Mouse (Mus musculus): ENCODE data around the gene Aldh3b2. TPM values are rescaled to one million over a fixed set of nuclear protein-coding genes. Genes with fewer than 3 reads are reported as not detected.
A peak's percentile ranks its signal among the peaks of the same experiment; 100 is the strongest.

Gene Aldh3b2
- polyA plus RNA-seq, 1 experiment from 2014 or later, result 0.14 TPM

- H3K9me3 ChIP-seq (replicated peaks), result no peaks in the 10 kb centered on the region
- no peak for ATAC-seq
- H3K4me1 ChIP-seq, result peaks cover 15% of the 10 kb centered on the region
- H3K4me2 ChIP-seq, result no peak overlapping the region
- H3K9ac ChIP-seq, result no peak overlapping the region
- 86% methylated on average over 3 of the region's 3 CpGs for WGBS (ENCODE audit: insufficient replicate concordance)
- H3K36me3 ChIP-seq, result peaks cover 5% of the 10 kb centered on the region; the same call in 1 of the 2 replicates
- H3K4me3 ChIP-seq, result no peak overlapping the region
- no peak overlapping the region for H3K27ac ChIP-seq
- H3K27me3 ChIP-seq (replicated peaks), result peaks cover 28% of the 10 kb centered on the region
Observed at GRCm38 (mm10) chr19:3991562-3991961, 19.4 kb downstream of the Aldh3b2 start.

GRCm38 (mm10) chr19:3991966-3992365 is 19.8 kb downstream of the Aldh3b2 start:
- Histone ChIP-seq H3K36me3 (peaks cover 5% of the 10 kb centered on the region; the same call in 1 of the 2 replicates), H3K9ac (no peak overlapping the region), H3K27ac (no peak overlapping the region), H3K4me2 (no peak overlapping the region), H3K4me1 (peaks cover 11% of the 10 kb centered on the region), H3K27me3 (replicated peaks) (peaks cover 28% of the 10 kb centered on the region), H3K9me3 (replicated peaks) (no peaks in the 10 kb centered on the region), H3K4me3 (no peak overlapping the region)
- ATAC-seq, result no peak
- WGBS (ENCODE audit: insufficient replicate concordance), result 68% methylated on average over 3 of the region's 3 CpGs

- Histone ChIP-seq H3K27me3 (replicated peaks) (peaks cover 28% of the 10 kb centered on the region), H3K9ac (no peak within 1 kb of the TSS), H3K4me2 (no peak within 1 kb of the TSS), H3K36me3 (peaks cover 5% of the 10 kb centered on the region; the same call in 1 of the 2 replicates), H3K27ac (no peak within 1 kb of the TSS), H3K4me1 (0 out of 2 replicates have a peak, but pooled peaks cover 9% of the 10 kb centered on the region), H3K4me3 (no peak within 1 kb of the TSS), H3K9me3 (replicated peaks) (no peaks in the 10 kb centered on the region)
- 40% methylated on average over 5 of the region's 5 CpGs for WGBS (ENCODE audit: insufficient replicate concordance)
- ATAC-seq, result no peak
Observed at GRCm38 (mm10) chr19:3992416-3992815, 20.3 kb downstream of the Aldh3b2 start, which contains the start of gene Tbx10. Gene Tbx10 (plus strand): TSS chr19:3992752.

GRCm38 (mm10) chr19:3994932-3995331 is 22.8 kb downstream of the Aldh3b2 start:
- Histone ChIP-seq H3K36me3 (no peaks in the 10 kb centered on the region), H3K4me3 (no peak overlapping the region), H3K4me2 (no peak overlapping the region), H3K9ac (no peak overlapping the region), H3K4me1 (peaks cover 21% of the 10 kb centered on the region), H3K9me3 (replicated peaks) (no peaks in the 10 kb centered on the region), H3K27me3 (replicated peaks) (peaks cover 31% of the 10 kb centered on the region), H3K27ac (no peak overlapping the region)
- ATAC-seq, result no peak
- WGBS (ENCODE audit: insufficient replicate concordance), result 58% methylated on average over 6 of the region's 6 CpGs

GRCm38 (mm10) chr19:3995505-3995904 is 23.4 kb downstream of the Aldh3b2 start:
- peaks cover 21% of the 10 kb centered on the region for H3K4me1 ChIP-seq
- H3K27me3 ChIP-seq (replicated peaks), result peaks cover 31% of the 10 kb centered on the region
- H3K4me3 ChIP-seq, result no peak overlapping the region
- no peak overlapping the region for H3K27ac ChIP-seq
- H3K4me2 ChIP-seq, result no peak overlapping the region
- 81% methylated on average over 3 of the region's 3 CpGs for WGBS (ENCODE audit: insufficient replicate concordance)
- no peaks in the 10 kb centered on the region for H3K36me3 ChIP-seq
- no peak for ATAC-seq
- no peak overlapping the region for H3K9ac ChIP-seq
- no peaks in the 10 kb centered on the region for H3K9me3 ChIP-seq (replicated peaks)

- H3K36me3 ChIP-seq, result no peaks in the 10 kb centered on the region
- peaks cover 31% of the 10 kb centered on the region for H3K27me3 ChIP-seq (replicated peaks)
- no peak overlapping the region for H3K4me3 ChIP-seq
- no peak for ATAC-seq
- H3K9ac ChIP-seq, result no peak overlapping the region
- peaks cover 27% of the 10 kb centered on the region for H3K4me1 ChIP-seq
- 58% methylated on average over 7 of the region's 7 CpGs for WGBS (ENCODE audit: insufficient replicate concordance)
- H3K4me2 ChIP-seq, result no peak overlapping the region
- H3K9me3 ChIP-seq (replicated peaks), result no peaks in the 10 kb centered on the region
- no peak overlapping the region for H3K27ac ChIP-seq
Observed at GRCm38 (mm10) chr19:3996106-3996505, 24.0 kb downstream of the Aldh3b2 start.

GRCm38 (mm10) chr19:3996747-3997146 is 24.6 kb downstream of the Aldh3b2 start:
- no peak for ATAC-seq
- Histone ChIP-seq H3K27me3 (replicated peaks) (peaks cover 28% of the 10 kb centered on the region), H3K9me3 (replicated peaks) (no peaks in the 10 kb centered on the region), H3K27ac (no peak overlapping the region), H3K36me3 (no peaks in the 10 kb centered on the region), H3K4me3 (no peak overlapping the region), H3K9ac (no peak overlapping the region), H3K4me1 (peaks cover 34% of the 10 kb centered on the region), H3K4me2 (no peak overlapping the region)
- 71% methylated on average over 8 of the region's 8 CpGs for WGBS (ENCODE audit: insufficient replicate concordance)

- H3K27me3 ChIP-seq (replicated peaks), result peaks cover 23% of the 10 kb centered on the region
- H3K27ac ChIP-seq, result no peak overlapping the region
- ATAC-seq, result no peak
Observed at GRCm38 (mm10) chr19:3997231-3997630, 25.1 kb downstream of the Aldh3b2 start.

GRCm38 (mm10) chr19:3998335-3998734 is 26.2 kb downstream of the Aldh3b2 start:
- Histone ChIP-seq H3K36me3 (no peaks in the 10 kb centered on the region), H3K4me1 (peaks cover 32% of the 10 kb centered on the region), H3K4me2 (no peak overlapping the region), H3K4me3 (no peak overlapping the region), H3K9me3 (replicated peaks) (no peaks in the 10 kb centered on the region), H3K27me3 (replicated peaks) (peaks cover 13% of the 10 kb centered on the region), H3K27ac (no peak overlapping the region), H3K9ac (no peak overlapping the region)
- 68% methylated on average over 8 of the region's 8 CpGs for WGBS (ENCODE audit: insufficient replicate concordance)
- ATAC-seq, result no peak

More at GRCm38 (mm10) chr19:3997231-3997630, 25.1 kb downstream of the Aldh3b2 start:
- Histone ChIP-seq H3K4me3 (no peak overlapping the region), H3K9ac (no peak overlapping the region), H3K9me3 (replicated peaks) (no peaks in the 10 kb centered on the region), H3K4me1 (peaks cover 38% of the 10 kb centered on the region), H3K36me3 (no peaks in the 10 kb centered on the region), H3K4me2 (no peak overlapping the region)
- WGBS (ENCODE audit: insufficient replicate concordance), result 50% methylated on average over 8 of the region's 8 CpGs

GRCm38 (mm10) chr19:3999121-3999730 is 27.1 kb downstream of the Aldh3b2 start:
- Histone ChIP-seq H3K36me3 (no peaks in the 10 kb centered on the region), H3K4me1 (peaks cover 32% of the 10 kb centered on the region), H3K9me3 (replicated peaks) (no peaks in the 10 kb centered on the region), H3K9ac (peak overlapping the region; percentile 92; the same call in 1 of the 2 replicates), H3K4me2 (peak overlapping the region; percentile 99), H3K27ac (peak overlapping the region; percentile 92; the same call in 1 of the 2 replicates), H3K4me3 (peak overlapping the region; percentile 83; the same call in 1 of the 2 replicates), H3K27me3 (replicated peaks) (peaks cover 12% of the 10 kb centered on the region; the same call in 1 of the 2 replicates)
- 73% methylated on average over 9 of the region's 9 CpGs for WGBS (ENCODE audit: insufficient replicate concordance)
- no peak for ATAC-seq

- ATAC-seq, result peak; percentile 89
Observed at GRCm38 (mm10) chr19:4000119-4000900, 28.2 kb downstream of the Aldh3b2 start, which contains the start of the genes Nudt8 and Gm49405. Gene Nudt8 (plus strand): TSS chr19:4000580. Gene Gm49405 (plus strand): TSS chr19:4000626.

More at GRCm38 (mm10) chr19:4000119-4000900, 28.2 kb downstream of the Aldh3b2 start, which contains the start of the genes Nudt8 and Gm49405:
- Histone ChIP-seq H3K9me3 (replicated peaks) (no peaks in the 10 kb centered on the region), H3K27ac (peak within 1 kb of the TSS; percentile 92), H3K27me3 (replicated peaks) (peaks cover 9% of the 10 kb centered on the region; the same call in 1 of the 2 replicates), H3K4me3 (peak within 1 kb of the TSS; percentile 83), H3K4me2 (peak within 1 kb of the TSS; percentile 99), H3K9ac (peak within 1 kb of the TSS; percentile 92), H3K4me1 (peaks cover 29% of the 10 kb centered on the region), H3K36me3 (peaks cover 5% of the 10 kb centered on the region)
- WGBS (ENCODE audit: insufficient replicate concordance), result under 1% methylated on average over 64 of the region's 64 CpGs

Measured in liver, embryonic 12.5 days (tissue).